Mouse (Mus musculus) ES-E14 (cell line): ENCODE measurements around the gene Dapk1. TPM values are rescaled to one million over a fixed set of nuclear protein-coding genes. Genes with fewer than 3 reads are reported as not detected.

ENCODE experiments used
- DNase-seq: peaks from one replicate; pipeline ENCODE4 v3.0.0-alpha.2; 2013; ENCODE audit warnings: low read depth, low spot score
- H3K27ac ChIP-seq: 2 replicates; pipeline ENCODE4 v1.5.1; 2012; ENCODE audit warnings: low read depth, mild to moderate bottlenecking, low read length, moderate library complexity, mixed read lengths; ENCODE audit not compliant: poor library complexity, insufficient read depth, severe bottlenecking
- H3K36me3 ChIP-seq: 2 replicates; pipeline ENCODE4 v1.6.1; 2012; ENCODE audit warnings: mild to moderate bottlenecking, low read length, moderate library complexity, mixed read lengths; ENCODE audit not compliant: control insufficient read depth, poor library complexity, insufficient read depth, severe bottlenecking
- H3K4me1 ChIP-seq, 2 experiments: fragments of 150-350 bp in 1 of 2; sonication (generic) in 1 of 2; 2 replicates each; pipeline ENCODE4 v1.6.1; 2012; ENCODE audit warnings: low read length in 2 of 2, mild to moderate bottlenecking in 1 of 2, mixed read lengths in 1 of 2; ENCODE audit not compliant: control insufficient read depth in 2 of 2, insufficient read depth in 2 of 2, poor library complexity in 1 of 2
- H3K4me3 ChIP-seq, 2 experiments: fragments of 150-350 bp in 1 of 2; sonication (generic) in 1 of 2; 2 replicates each; pipeline ENCODE4 v1.5.1; 2012; ENCODE audit warnings: low read length in 2 of 2, low read depth in 1 of 2, mild to moderate bottlenecking in 1 of 2, mixed read lengths in 1 of 2; ENCODE audit not compliant: insufficient read depth in 1 of 2, poor library complexity in 1 of 2, severe bottlenecking in 1 of 2
- H3K9ac ChIP-seq: 2 replicates; pipeline ENCODE4 v1.6.1; 2012; ENCODE audit warnings: low read depth, mild to moderate bottlenecking, low read length, mixed read lengths; ENCODE audit not compliant: poor library complexity, insufficient read depth, severe bottlenecking
- H3K9me3 ChIP-seq: fragments of 150-350 bp; sonication (generic); 2 replicates; pipeline ENCODE4 v1.6.1; 2012; ENCODE audit warnings: low read depth, mild to moderate bottlenecking, low read length; ENCODE audit not compliant: control insufficient read depth, insufficient read depth
- CHD2 ChIP-seq: IDR thresholded peaks from 2 replicates; pipeline ENCODE4 v1.6.1; 2014; ENCODE audit warnings: mild to moderate bottlenecking, low read depth, low read length, inconsistent platforms
- HCFC1 ChIP-seq: IDR thresholded peaks from 2 replicates; pipeline ENCODE4 v1.6.1; 2012; ENCODE audit warnings: low read length, inconsistent platforms, borderline replicate concordance; ENCODE audit not compliant: insufficient read depth
- MAFK ChIP-seq: IDR thresholded peaks from 2 replicates; pipeline ENCODE4 v1.6.1; 2014; ENCODE audit warnings: mild to moderate bottlenecking, low read depth, low read length, inconsistent platforms; ENCODE audit not compliant: insufficient read depth
- ZC3H11A ChIP-seq: IDR thresholded peaks from 2 replicates; pipeline ENCODE4 v1.6.1; 2012; ENCODE audit warnings: low read depth, mild to moderate bottlenecking, inconsistent platforms, low read length, borderline replicate concordance
- ZNF384 ChIP-seq: IDR thresholded peaks from 2 replicates; pipeline ENCODE4 v1.6.1; 2012; ENCODE audit warnings: low read depth, low read length, inconsistent platforms
- in situ Hi-C, 2 experiments: fragments of 600-800 bp; cut with MboI; formaldehyde crosslinking; loops; one replicate each; pipeline ENCODE4 v1.15.1; 2025; ENCODE audit warnings: low sequenced_read_pairs in 2 of 2, inconsistent platforms in 1 of 2; ENCODE audit not compliant: unreplicated experiment in 2 of 2
- total RNA-seq: library from RNA; depleted of rRNA; stranded (reverse); fragments of 300-350 nt; gene quantifications from 2 replicates; pipeline ENCODE4 v1.2.3, GENCODE M21; 2012

Dapk1 gene
- total RNA-seq, 1 experiment, result 18.2 TPM

GRCm38 (mm10) chr13:60629419-60629818 lies 27.7 kb downstream of the Dapk1 start:
- no peak overlapping the region for H3K9ac ChIP-seq
- DNase-seq, result no peak
- in situ Hi-C loops, result no loop called here
- no peaks in the 10 kb centered on the region for H3K9me3 ChIP-seq
- no peaks in the 10 kb centered on the region for H3K36me3 ChIP-seq
- peaks cover 3 to 25% of the 10 kb centered on the region in 2 experiments; a peak in 3 of 4 replicates for H3K4me1 ChIP-seq
- H3K27ac ChIP-seq, result no peak overlapping the region
- no peak overlapping the region for H3K4me3 ChIP-seq
- TF ChIP-seq ZC3H11A (no peak), CHD2 (no peak), ZNF384 (no peak), HCFC1 (no peak), MAFK (no peak)

- no peak overlapping the region for H3K9ac ChIP-seq
- H3K27ac ChIP-seq, result no peak overlapping the region
- no peak for TF ChIP-seq CHD2
- no peak for TF ChIP-seq ZC3H11A
- TF ChIP-seq ZNF384, result no peak
- no peak for TF ChIP-seq HCFC1
- TF ChIP-seq MAFK, result no peak
- DNase-seq, result no peak
- no peak overlapping the region for H3K4me3 ChIP-seq
- no peaks in the 10 kb centered on the region for H3K36me3 ChIP-seq
- H3K4me1 ChIP-seq, result peaks cover 0 to 10% of the 10 kb centered on the region in 2 experiments; a peak in 2 of 4 replicates
- in situ Hi-C loops, result no loop called here
- H3K9me3 ChIP-seq, result no peaks in the 10 kb centered on the region
These were observed 32.2 kb downstream of the Dapk1 start for GRCm38 (mm10) chr13:60633945-60634344.

- in situ Hi-C loops, result no loop called here
- no peak for DNase-seq
- TF ChIP-seq ZC3H11A, result no peak
- TF ChIP-seq MAFK, result no peak
- no peak for TF ChIP-seq CHD2
- no peak for TF ChIP-seq HCFC1
- no peak for TF ChIP-seq ZNF384
- Histone ChIP-seq H3K4me1 (peaks cover 0 to 4% of the 10 kb centered on the region in 2 experiments; a peak in 1 of 4 replicates), H3K4me3 (no peak overlapping the region), H3K9ac (no peak overlapping the region), H3K9me3 (no peaks in the 10 kb centered on the region), H3K36me3 (no peaks in the 10 kb centered on the region), H3K27ac (no peak overlapping the region)
These were observed 33.9 kb downstream of the Dapk1 start for GRCm38 (mm10) chr13:60635636-60636035.

- H3K4me3 ChIP-seq, result no peak overlapping the region
- H3K36me3 ChIP-seq, result no peaks in the 10 kb centered on the region
- no peaks in the 10 kb centered on the region; a peak in 1 of 4 replicates for H3K4me1 ChIP-seq
- DNase-seq, result no peak
- no peak overlapping the region for H3K9ac ChIP-seq
- H3K9me3 ChIP-seq, result no peaks in the 10 kb centered on the region
- in situ Hi-C loops, result no loop called here
- TF ChIP-seq ZNF384 (no peak), ZC3H11A (no peak), MAFK (no peak), CHD2 (no peak), HCFC1 (no peak)
- no peak overlapping the region for H3K27ac ChIP-seq
These were observed 37.8 kb downstream of the Dapk1 start for GRCm38 (mm10) chr13:60639482-60640055.

GRCm38 (mm10) chr13:60640420-60640819 lies 38.7 kb downstream of the Dapk1 start:
- Histone ChIP-seq H3K36me3 (no peaks in the 10 kb centered on the region), H3K9ac (no peak overlapping the region), H3K9me3 (no peaks in the 10 kb centered on the region), H3K27ac (no peak overlapping the region), H3K4me3 (no peak overlapping the region), H3K4me1 (no peaks in the 10 kb centered on the region; a peak in 1 of 4 replicates)
- in situ Hi-C loops, result no loop called here
- TF ChIP-seq MAFK, result no peak
- no peak for DNase-seq
